ENCODE assay signal across 8 mouse cellular contexts in the genomic region with DNA sequence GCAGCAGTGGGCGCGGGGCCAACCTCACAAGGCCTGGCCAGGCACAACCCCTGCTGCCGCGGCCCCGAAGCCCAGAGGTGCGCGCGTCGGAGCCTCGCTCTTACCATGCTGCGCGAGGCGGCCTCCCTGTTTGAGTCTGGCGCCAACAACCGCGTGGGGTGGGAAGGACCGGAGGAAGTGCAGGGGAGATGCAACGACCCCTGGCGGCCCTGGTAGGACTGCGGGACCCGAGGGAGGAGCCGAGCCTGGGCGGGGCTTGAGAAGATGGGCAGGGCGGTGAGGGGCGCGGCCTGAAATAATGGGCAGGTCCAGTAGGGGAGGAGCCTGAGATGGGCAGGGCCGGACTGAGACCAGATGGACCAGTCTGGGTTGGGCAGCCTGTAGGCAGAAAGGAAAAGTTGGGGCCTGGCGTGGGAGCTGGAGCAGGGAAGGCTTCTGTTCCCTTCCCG. TPM values are rescaled to one million over a fixed set of nuclear protein-coding genes. Genes with fewer than 3 reads are reported as not detected.
A peak's percentile ranks its signal among the peaks of the same experiment; 100 is the strongest.
DNase-seq lines count a peak whose midpoint lies in the region; ATAC-seq and TF ChIP-seq lines count a peak whose summit lies in the region.

TSS of gene Mnd1 (minus strand) at position 229 of the 449 bp plus-strand sequence.

- peak within 1 kb of the TSS; percentile 76 for H3K4me3 ChIP-seq in MEL (ENCODE audit: control insufficient read depth in 1 of 2, insufficient read depth in 1 of 2, low read depth in 2 of 2, low read length in 2 of 2)
- H3K4me3 ChIP-seq in cerebellum, adult 2 months (replicated peaks; ENCODE audit: insufficient read depth, low read depth, low read length), result peak within 1 kb of the TSS; percentile 60
- H3K4me3 ChIP-seq in forebrain, postnatal 0 days (ENCODE audit: low read depth, low read length), result peak within 1 kb of the TSS; percentile 53
- H3K4me3 ChIP-seq in lung, embryonic 15.5 days, result peak within 1 kb of the TSS; percentile 63

- under 1% methylated on average over 29 of the region's 29 CpGs for WGBS in cerebellum, adult 2 months
- WGBS in forebrain, postnatal 0 days, result 2% methylated on average over 29 of the region's 29 CpGs
- 0% methylated on average over 29 of the region's 29 CpGs for WGBS in lung, embryonic 15.5 days

- peak; percentile 41 for TF ChIP-seq RAD21 in MEL (IDR thresholded peaks at IDR 0.05; ENCODE audit: low read depth, low read length)

- peaks cover 3% of the 10 kb centered on the region; the same call in 1 of the 2 replicates for H3K79me2 ChIP-seq in MEL (ENCODE audit: control insufficient read depth, insufficient read depth, low read length, poor library complexity)

- peak in 2 of 3 experiments; percentile 81 to 86; a peak in 5 of 6 replicates for TF ChIP-seq CTCF in MEL (IDR thresholded peaks at IDR 0.05 in 2 of 3, conservative IDR thresholded peaks at IDR 0.05 in 1 of 3; ENCODE audit: control insufficient read depth in 1 of 3, insufficient read depth in 1 of 3, low read depth in 2 of 3, low read length in 3 of 3, poor library complexity in 1 of 3, severe bottlenecking in 1 of 3)
- TF ChIP-seq CTCF in cerebellum, adult 2 months (IDR thresholded peaks at IDR 0.05; ENCODE audit: borderline replicate concordance, insufficient read depth, low read depth, low read length), result peak; percentile 70
- peak; percentile 97 for TF ChIP-seq CTCF in forebrain, postnatal 0 days (IDR thresholded peaks at IDR 0.05; ENCODE audit: low read depth)

- peak within 1 kb of the TSS; percentile 88 for H3K27ac ChIP-seq in MEL (ENCODE audit: control insufficient read depth, low read depth, low read length)
- H3K27ac ChIP-seq in cerebellum, adult 2 months (ENCODE audit: insufficient read depth, low read length), result no peak within 1 kb of the TSS
- 0 out of 2 replicates have a peak within 1 kb of the TSS, but pooled peaks have one; percentile 15 for H3K27ac ChIP-seq in forebrain, postnatal 0 days (ENCODE audit: low read depth, low read length)
- peak within 1 kb of the TSS; percentile 81 for H3K27ac ChIP-seq in lung, embryonic 15.5 days

- H3K4me2 ChIP-seq in forebrain, postnatal 0 days (ENCODE audit: low read depth), result peak within 1 kb of the TSS; percentile 91
- peak within 1 kb of the TSS; percentile 98 for H3K4me2 ChIP-seq in lung, embryonic 15.5 days

- TF ChIP-seq EP300 in MEL (IDR thresholded peaks at IDR 0.05; ENCODE audit: low read depth in 1 of 2, low read length in 2 of 2), result no peak

- peak within 1 kb of the TSS; percentile 97 for H3K9ac ChIP-seq in MEL (ENCODE audit: control insufficient read depth, low read depth, low read length, poor library complexity, severe bottlenecking)
- H3K9ac ChIP-seq in forebrain, postnatal 0 days, result peak within 1 kb of the TSS; percentile 59
- peak within 1 kb of the TSS; percentile 80 for H3K9ac ChIP-seq in lung, embryonic 15.5 days

- peaks cover 0 to 4% of the 10 kb centered on the region in 2 experiments; a peak in 2 of 4 replicates for H3K36me3 ChIP-seq in MEL (ENCODE audit: control insufficient read depth in 1 of 2, insufficient read depth in 2 of 2, low read length in 2 of 2)
- peaks cover 18% of the 10 kb centered on the region for H3K36me3 ChIP-seq in forebrain, postnatal 0 days (ENCODE audit: insufficient read depth)
- no peaks in the 10 kb centered on the region for H3K36me3 ChIP-seq in lung, embryonic 15.5 days

- H3K27me3 ChIP-seq in MEL (ENCODE audit: control insufficient read depth in 1 of 2, insufficient read depth in 2 of 2, low read length in 2 of 2), result no peaks in the 10 kb centered on the region
- H3K27me3 ChIP-seq in cerebellum, adult 2 months (ENCODE audit: control insufficient read depth, insufficient read depth, low read length), result no peaks in the 10 kb centered on the region
- no peaks in the 10 kb centered on the region for H3K27me3 ChIP-seq in forebrain, postnatal 0 days (ENCODE audit: insufficient read depth, low read length)
- H3K27me3 ChIP-seq in lung, embryonic 15.5 days, result no peaks in the 10 kb centered on the region

- H3K9me3 ChIP-seq in MEL (replicated peaks; ENCODE audit: insufficient read depth, low read length), result no peaks in the 10 kb centered on the region
- H3K9me3 ChIP-seq in forebrain, postnatal 0 days (ENCODE audit: low read length), result no peaks in the 10 kb centered on the region
- no peaks in the 10 kb centered on the region for H3K9me3 ChIP-seq in lung, embryonic 15.5 days

- peak; percentile 96 for DNase-seq in MEL (ENCODE audit: low read depth, low spot score)
- peak; percentile 93 to 96 for DNase-seq in cerebellum, adult 2 months
- DNase-seq in forebrain, postnatal 0 days, result peak; percentile 93
- DNase-seq in heart, postnatal 4 days, result peak; percentile 100
- peak; percentile 94 to 95 for DNase-seq in layer of hippocampus, adult 8-10 months (ENCODE audit: low spot score in 2 of 2)
- peak; percentile 95 for DNase-seq in ovary, adult 18-20 months (ENCODE audit: low spot score)
- peak; percentile 93 for DNase-seq in thymus, postnatal 0 days (ENCODE audit: low spot score)

- TF ChIP-seq POLR2A in MEL (IDR thresholded peaks at IDR 0.05; ENCODE audit: control insufficient read depth in 1 of 2, insufficient read depth in 1 of 2, low read depth in 1 of 2, low read length in 2 of 2, poor library complexity in 1 of 2), result peak; percentile 69 to 72
- TF ChIP-seq POLR2A in cerebellum, adult 2 months (IDR thresholded peaks at IDR 0.05; ENCODE audit: borderline replicate concordance, insufficient read depth, low read length), result no peak

- peak; percentile 96 for ATAC-seq in forebrain, postnatal 0 days
- ATAC-seq in lung, embryonic 15.5 days (ENCODE audit: borderline replicate concordance, extremely low read depth, low FRiP score, low TSS enrichment), result peak; percentile 100

- no peaks in the 10 kb centered on the region; a peak in 1 of 4 replicates for H3K4me1 ChIP-seq in MEL (ENCODE audit: control insufficient read depth in 1 of 2, insufficient read depth in 2 of 2, low read length in 2 of 2)
- no peaks in the 10 kb centered on the region for H3K4me1 ChIP-seq in cerebellum, adult 2 months (ENCODE audit: control insufficient read depth, insufficient read depth, low read length)
- no peaks in the 10 kb centered on the region for H3K4me1 ChIP-seq in forebrain, postnatal 0 days (ENCODE audit: insufficient read depth)
- H3K4me1 ChIP-seq in lung, embryonic 15.5 days, result peaks cover 5% of the 10 kb centered on the region; the same call in 1 of the 2 replicates

TF ChIP-seq in MEL, 35 proteins besides CTCF, POLR2A, EP300 and RAD21 (continues in another document):
- no peak for TF ChIP-seq GATA1 (IDR thresholded peaks at IDR 0.05; ENCODE audit: low read depth, low read length)
- peak; percentile 52; the same call in 1 of the 2 replicates for TF ChIP-seq MAZ (IDR thresholded peaks at IDR 0.05; ENCODE audit: low read depth, low read length)
- TF ChIP-seq ZKSCAN1 (IDR thresholded peaks at IDR 0.05; ENCODE audit: low read depth, low read length), result no peak
- no peak for TF ChIP-seq CHD1 (IDR thresholded peaks at IDR 0.05; ENCODE audit: low read depth, low read length)
- no peak for TF ChIP-seq RCOR1 (IDR thresholded peaks at IDR 0.05; ENCODE audit: low read depth, low read length)
- TF ChIP-seq ETS1 (IDR thresholded peaks at IDR 0.05; ENCODE audit: low read depth, low read length), result no peak; the same call in 1 of the 2 replicates
- no peak; the same call in 1 of the 2 replicates for TF ChIP-seq NRF1 (IDR thresholded peaks at IDR 0.05; ENCODE audit: insufficient read depth, low read depth, low read length, poor library complexity, severe bottlenecking)
- no peak for TF ChIP-seq BHLHE40 (IDR thresholded peaks at IDR 0.05; ENCODE audit: borderline replicate concordance, low read depth, low read length)
- peak; percentile 87 for TF ChIP-seq MAX (IDR thresholded peaks at IDR 0.05; ENCODE audit: low read length)
- TF ChIP-seq POLR2AphosphoS2 (IDR thresholded peaks at IDR 0.05; ENCODE audit: low read length), result no peak; the same call in 1 of the 2 replicates
- TF ChIP-seq UBTF (IDR thresholded peaks at IDR 0.05; ENCODE audit: borderline replicate concordance, insufficient read depth, low read depth, low read length), result no peak
- TF ChIP-seq MEF2A (IDR thresholded peaks at IDR 0.05; ENCODE audit: extremely low read depth, insufficient replicate concordance, low read depth, low read length, poor library complexity, severe bottlenecking), result no peak
- peak; percentile 70; the same call in 1 of the 2 replicates for TF ChIP-seq MYC (IDR thresholded peaks at IDR 0.05; ENCODE audit: low read depth, low read length)
- peak; percentile 91 for TF ChIP-seq MXI1 (IDR thresholded peaks at IDR 0.05; ENCODE audit: low read depth, low read length)
- no peak for TF ChIP-seq KAT2A (conservative IDR thresholded peaks at IDR 0.05; ENCODE audit: low read depth, low read length)
- peak; percentile 67 for TF ChIP-seq SMC3 (IDR thresholded peaks at IDR 0.05; ENCODE audit: low read depth, low read length)
- peak; percentile 71 for TF ChIP-seq NELFE (IDR thresholded peaks at IDR 0.05; ENCODE audit: low read depth, low read length)
- TF ChIP-seq POLR2AphosphoS5 (IDR thresholded peaks at IDR 0.05; ENCODE audit: borderline replicate concordance, low read depth, low read length), result no peak
- no peak for TF ChIP-seq E2F4 (IDR thresholded peaks at IDR 0.05; ENCODE audit: borderline replicate concordance, low read depth, low read length)
- no peak for TF ChIP-seq USF1 (IDR thresholded peaks at IDR 0.05; ENCODE audit: low read depth, low read length)
- no peak for TF ChIP-seq USF2 (IDR thresholded peaks at IDR 0.05; ENCODE audit: borderline replicate concordance in 1 of 2, insufficient read depth in 1 of 2, low read depth in 1 of 2, low read length in 2 of 2)
- no peak for TF ChIP-seq MAFK (IDR thresholded peaks at IDR 0.05; ENCODE audit: borderline replicate concordance, low read depth, low read length)
- TF ChIP-seq CHD2 (IDR thresholded peaks at IDR 0.05; ENCODE audit: low read length), result no peak
- TF ChIP-seq SIN3A (IDR thresholded peaks at IDR 0.05; ENCODE audit: low read length), result peak; percentile 67; the same call in 1 of the 2 replicates
- no peak for TF ChIP-seq GABPA (IDR thresholded peaks at IDR 0.05; ENCODE audit: low read depth, low read length)

RNA-seq across cellular contexts. Expression of gene Mnd1, which starts in this region (rescaled TPM):
- 11.2 and 12.5 TPM in 2 replicates for total RNA-seq in MEL (2012; rRNA removed)
- 10 to 100 TPM in 1 of 2 experiments, not detected in 1; 11.0 TPM for polyA plus RNA-seq in MEL (2012; ENCODE audit: insufficient read depth in 1 of 2, insufficient read length in 2 of 2, low read depth in 1 of 2, low replicate concordance in 2 of 2, missing spikeins in 1 of 2)
- 1.7 and 1.8 TPM in 2 replicates for polyA plus RNA-seq in cerebellum, adult 2 months (2012; rRNA removed)
- 2.1 and 3.0 TPM in 2 replicates for total RNA-seq in forebrain, postnatal 0 days (2014; rRNA removed)
- polyA plus RNA-seq in forebrain, postnatal 0 days (2015; fragmentation: Nextera tagmentation; extraction: Ambion mirVana), result 2.4 and 2.5 TPM in 2 replicates
- total RNA-seq in heart, postnatal 4 days (2021), result 1 to 10 TPM; 9.2 to 9.8 TPM
- total RNA-seq in layer of hippocampus, adult 8-10 months (2022), result 1 to 10 TPM; 1.4 to 2.2 (median 1.9) TPM
- polyA plus RNA-seq in lung, embryonic 15.5 days (2015; fragmentation: Nextera tagmentation; extraction: Ambion mirVana), result 13.0 and 13.7 TPM in 2 replicates
- 12.5 and 14.9 TPM in 2 replicates for polyA plus RNA-seq in thymus, postnatal 0 days (2015; fragmentation: Nextera tagmentation; extraction: Ambion mirVana)
